Mouse (Mus musculus) lung, postnatal 0 days (tissue): ENCODE data around the gene Sh2d7.

Source experiments
- CTCF ChIP-seq: IDR thresholded peaks from 2 replicates; pipeline ENCODE4 v1.5.1; 2016; ENCODE audit warnings: antibody characterized with exemption, mild to moderate bottlenecking
- EP300 ChIP-seq: IDR thresholded peaks from 2 replicates; pipeline ENCODE4 v1.6.1; 2016; ENCODE audit warnings: antibody characterized with exemption, mild to moderate bottlenecking, control low read depth

GRCm38 (mm10) chr9:54500832-54501452, 37.8 kb upstream of the Sh2d7 start:
- peak; percentile 13; the same call in 1 of the 2 replicates for TF ChIP-seq CTCF
- TF ChIP-seq EP300: no peak
